In genomic region chr9:108073141-108073930, GRCm38 (mm10) we compare ENCODE assay signal across 12 mouse cellular contexts. TPM values are rescaled to one million over a fixed set of nuclear protein-coding genes. Genes with fewer than 3 reads are reported as not detected.
A peak's percentile ranks its signal among the peaks of the same experiment; 100 is the strongest.
DNase-seq lines count a peak whose midpoint lies in the region; ATAC-seq and TF ChIP-seq lines count a peak whose summit lies in the region.
"Had no signal": no experiment of that assay in that cellular context is flagged by ENCODE, and none has a peak within 500 bp of the region (broad histone marks: within the 10 kb centered on the region; RNA-seq: fewer than 3 reads in every experiment).

No protein-coding gene starts in this region.

- H3K36me3 ChIP-seq in forebrain, embryonic 14.5 days (ENCODE audit: control insufficient read depth, insufficient read depth, low read length) = peaks cover 31% of the 10 kb centered on the region
- no peaks in the 10 kb centered on the region for H3K36me3 ChIP-seq in forebrain, embryonic 16.5 days (ENCODE audit: control insufficient read depth, insufficient read depth)
- peaks cover 4% of the 10 kb centered on the region; the same call in 1 of the 2 replicates for H3K36me3 ChIP-seq in intestine, embryonic 16.5 days (ENCODE audit: control insufficient read depth, insufficient read depth, low read length)
- no peaks in the 10 kb centered on the region for H3K36me3 ChIP-seq in intestine, embryonic 15.5 days
- H3K36me3 ChIP-seq in stomach, postnatal 0 days (ENCODE audit: control insufficient read depth, insufficient read depth, low read length) = no peaks in the 10 kb centered on the region; the same call in 1 of the 2 replicates

- peak overlapping the region; percentile 27; the same call in 1 of the 2 replicates for H3K27ac ChIP-seq in forebrain, embryonic 14.5 days (ENCODE audit: low read depth, low read length)
- H3K27ac ChIP-seq in forebrain, embryonic 16.5 days (ENCODE audit: low read length) = no peak overlapping the region
- no peak overlapping the region for H3K27ac ChIP-seq in intestine, embryonic 16.5 days (ENCODE audit: low read length)
- no peak overlapping the region for H3K27ac ChIP-seq in intestine, embryonic 15.5 days
- H3K27ac ChIP-seq in stomach, postnatal 0 days (replicated peaks) = 0 out of 2 replicates have a peak overlapping the region, but pooled peaks have one; percentile 18

- H3K4me1 ChIP-seq in forebrain, embryonic 14.5 days (ENCODE audit: control insufficient read depth, insufficient read depth, low read length) = peaks cover 2% of the 10 kb centered on the region; the same call in 1 of the 2 replicates
- H3K4me1 ChIP-seq in forebrain, embryonic 16.5 days (replicated peaks; ENCODE audit: control insufficient read depth, insufficient read depth, low read length) = peaks cover 6% of the 10 kb centered on the region
- H3K4me1 ChIP-seq in intestine, embryonic 16.5 days (ENCODE audit: control insufficient read depth, insufficient read depth, low read length) = peaks cover 10% of the 10 kb centered on the region
- peaks cover 12% of the 10 kb centered on the region for H3K4me1 ChIP-seq in intestine, embryonic 15.5 days (replicated peaks)
- no peaks in the 10 kb centered on the region for H3K4me1 ChIP-seq in stomach, postnatal 0 days (replicated peaks; ENCODE audit: control insufficient read depth, insufficient read depth)

- DNase-seq in forebrain, embryonic 14.5 days (ENCODE audit: low spot score) = no peak
- DNase-seq in retina, adult 2 months (ENCODE audit: low read depth, low spot score) = peak; percentile 69
- no peak for DNase-seq in retina, postnatal 1 day
- no peak for DNase-seq in stomach, postnatal 0 days (ENCODE audit: low spot score)
- no peak for DNase-seq in adrenal gland, postnatal 10 days
- DNase-seq: B cell, adult 2 months; kidney, adult 8-10 months; layer of hippocampus, postnatal 36 days had no signal

- no peaks in the 10 kb centered on the region for H3K9me3 ChIP-seq in forebrain, embryonic 14.5 days (replicated peaks; ENCODE audit: control insufficient read depth, low read length)
- H3K9me3 ChIP-seq in forebrain, embryonic 16.5 days (ENCODE audit: control insufficient read depth, low read length) = no peaks in the 10 kb centered on the region
- no peaks in the 10 kb centered on the region for H3K9me3 ChIP-seq in intestine, embryonic 16.5 days (ENCODE audit: control insufficient read depth, low read length)
- H3K9me3 ChIP-seq in intestine, embryonic 15.5 days = no peaks in the 10 kb centered on the region
- no peaks in the 10 kb centered on the region for H3K9me3 ChIP-seq in stomach, postnatal 0 days (ENCODE audit: control insufficient read depth, low read length)
- H3K9me3 ChIP-seq: lung, embryonic 15.5 days had no signal

- no peak for TF ChIP-seq CTCF in stomach, postnatal 0 days (IDR thresholded peaks at IDR 0.05; ENCODE audit: low read depth)

- no peak overlapping the region for H3K4me2 ChIP-seq in forebrain, embryonic 14.5 days (ENCODE audit: low read length)
- H3K4me2 ChIP-seq in forebrain, embryonic 16.5 days (ENCODE audit: low read length) = no peak overlapping the region
- H3K4me2 ChIP-seq in intestine, embryonic 16.5 days (ENCODE audit: low read depth, low read length) = no peak overlapping the region
- no peak overlapping the region for H3K4me2 ChIP-seq in intestine, embryonic 15.5 days (replicated peaks)
- no peak overlapping the region for H3K4me2 ChIP-seq in stomach, postnatal 0 days (replicated peaks; ENCODE audit: low read depth)
- H3K4me2 ChIP-seq: lung, embryonic 15.5 days had no signal

- H3K9ac ChIP-seq in forebrain, embryonic 14.5 days (ENCODE audit: low read length) = no peak overlapping the region
- H3K9ac ChIP-seq in forebrain, embryonic 16.5 days (replicated peaks; ENCODE audit: low read depth, low read length) = no peak overlapping the region
- H3K9ac ChIP-seq in intestine, embryonic 16.5 days (ENCODE audit: low read depth, low read length) = 0 out of 2 replicates have a peak overlapping the region, but pooled peaks have one; percentile 39
- H3K9ac ChIP-seq in intestine, embryonic 15.5 days = no peak overlapping the region
- 0 out of 2 replicates have a peak overlapping the region, but pooled peaks have one; percentile 23 for H3K9ac ChIP-seq in stomach, postnatal 0 days (ENCODE audit: low read length)
- H3K9ac ChIP-seq: lung, embryonic 15.5 days had no signal

- no peaks in the 10 kb centered on the region for H3K27me3 ChIP-seq in forebrain, embryonic 14.5 days (replicated peaks; ENCODE audit: control insufficient read depth, insufficient read depth, low read length)
- no peaks in the 10 kb centered on the region for H3K27me3 ChIP-seq in forebrain, embryonic 16.5 days (replicated peaks; ENCODE audit: control insufficient read depth, insufficient read depth, low read length)
- no peaks in the 10 kb centered on the region for H3K27me3 ChIP-seq in intestine, embryonic 16.5 days (replicated peaks; ENCODE audit: control insufficient read depth, insufficient read depth, low read length)
- H3K27me3 ChIP-seq in intestine, embryonic 15.5 days (replicated peaks) = no peaks in the 10 kb centered on the region
- H3K27me3 ChIP-seq in stomach, postnatal 0 days (ENCODE audit: control insufficient read depth, insufficient read depth, low read length) = no peaks in the 10 kb centered on the region
- H3K27me3 ChIP-seq: lung, embryonic 15.5 days had no signal

- WGBS in forebrain, embryonic 14.5 days = 61% methylated on average over 7 of the region's 7 CpGs
- 64% methylated on average over 7 of the region's 7 CpGs for WGBS in forebrain, embryonic 16.5 days
- 59% methylated on average over 7 of the region's 7 CpGs for WGBS in intestine, embryonic 16.5 days
- whole genome bisulfite sequencing in intestine, embryonic 15.5 days = 59% methylated on average over 7 of the region's 7 CpGs
- 62% methylated on average over 7 of the region's 7 CpGs for WGBS in stomach, postnatal 0 days

- no peak overlapping the region for H3K4me3 ChIP-seq in forebrain, embryonic 14.5 days (ENCODE audit: low read depth, low read length)
- H3K4me3 ChIP-seq in forebrain, embryonic 16.5 days (replicated peaks; ENCODE audit: low read length) = no peak overlapping the region
- H3K4me3 ChIP-seq in intestine, embryonic 16.5 days (ENCODE audit: low read length) = no peak overlapping the region
- no peak overlapping the region for H3K4me3 ChIP-seq in intestine, embryonic 15.5 days (replicated peaks)
- H3K4me3 ChIP-seq in stomach, postnatal 0 days (ENCODE audit: low read depth, low read length) = no peak overlapping the region
- H3K4me3 ChIP-seq: lung, embryonic 15.5 days had no signal

- no peak for ATAC-seq in forebrain, embryonic 14.5 days
- ATAC-seq in forebrain, embryonic 16.5 days = no peak
- ATAC-seq in intestine, embryonic 16.5 days = no peak
- no peak for ATAC-seq in intestine, embryonic 15.5 days
- no peak for ATAC-seq in stomach, postnatal 0 days (ENCODE audit: low FRiP score, low TSS enrichment)

- no peak for TF ChIP-seq EP300 in stomach, postnatal 0 days (optimal IDR thresholded peaks at IDR 0.05)

RNA-seq across cellular contexts. Expression of gene Mst1, which starts 6.9 kb away (rescaled TPM):
- not detected in 2 replicates for polyA plus RNA-seq in forebrain, embryonic 14.5 days (2014; fragmentation: Nextera tagmentation; extraction: Ambion mirVana)
- polyA plus RNA-seq in forebrain, embryonic 16.5 days (2015; fragmentation: Nextera tagmentation; extraction: Ambion mirVana) = not detected in 2 replicates
- polyA plus RNA-seq in intestine, embryonic 16.5 days (2015; fragmentation: Nextera tagmentation; extraction: Ambion mirVana) = 1.8 and 2.0 TPM in 2 replicates
- 0.98 and 2.2 TPM in 2 replicates for polyA plus RNA-seq in intestine, embryonic 15.5 days (2015; fragmentation: Nextera tagmentation; extraction: Ambion mirVana)
- 4.4 and 4.8 TPM in 2 replicates for polyA plus RNA-seq in stomach, postnatal 0 days (2015; fragmentation: Nextera tagmentation; extraction: Ambion mirVana)
- total RNA-seq in adrenal gland, postnatal 10 days (2021) = 10 to 100 TPM; 12.8 to 28.1 TPM
- total RNA-seq: layer of hippocampus, postnatal 36 days had no signal

RNA-seq across cellular contexts. Expression of gene Rnf123, which starts 9.8 kb away (rescaled TPM):
- polyA plus RNA-seq in forebrain, embryonic 14.5 days (2014; fragmentation: Nextera tagmentation; extraction: Ambion mirVana) = 37.5 and 42.7 TPM in 2 replicates
- 44.5 and 53.1 TPM in 2 replicates for polyA plus RNA-seq in forebrain, embryonic 16.5 days (2015; fragmentation: Nextera tagmentation; extraction: Ambion mirVana)
- polyA plus RNA-seq in intestine, embryonic 16.5 days (2015; fragmentation: Nextera tagmentation; extraction: Ambion mirVana) = 20.3 and 22.3 TPM in 2 replicates
- 18.6 and 23.7 TPM in 2 replicates for polyA plus RNA-seq in intestine, embryonic 15.5 days (2015; fragmentation: Nextera tagmentation; extraction: Ambion mirVana)
- polyA plus RNA-seq in stomach, postnatal 0 days (2015; fragmentation: Nextera tagmentation; extraction: Ambion mirVana) = 13.8 and 15.7 TPM in 2 replicates
- 10 to 100 TPM; 54.3 to 71.9 TPM for total RNA-seq in adrenal gland, postnatal 10 days (2021)

RNA-seq across cellular contexts. Expression of gene Amigo3, which starts 20.4 kb away (rescaled TPM):
- polyA plus RNA-seq in forebrain, embryonic 14.5 days (2014; fragmentation: Nextera tagmentation; extraction: Ambion mirVana) = 2.2 and 2.3 TPM in 2 replicates
- polyA plus RNA-seq in forebrain, embryonic 16.5 days (2015; fragmentation: Nextera tagmentation; extraction: Ambion mirVana) = 2.5 and 3.4 TPM in 2 replicates
- 3.2 and 4.2 TPM in 2 replicates for polyA plus RNA-seq in intestine, embryonic 16.5 days (2015; fragmentation: Nextera tagmentation; extraction: Ambion mirVana)
- polyA plus RNA-seq in intestine, embryonic 15.5 days (2015; fragmentation: Nextera tagmentation; extraction: Ambion mirVana) = 3.1 and 3.2 TPM in 2 replicates
- 2.8 and 2.9 TPM in 2 replicates for polyA plus RNA-seq in stomach, postnatal 0 days (2015; fragmentation: Nextera tagmentation; extraction: Ambion mirVana)
- 1 to 10 TPM; 2.7 to 3.4 TPM for total RNA-seq in adrenal gland, postnatal 10 days (2021)

RNA-seq across cellular contexts. Expression of gene Apeh, which starts 21.1 kb away (rescaled TPM):
- polyA plus RNA-seq in forebrain, embryonic 14.5 days (2014; fragmentation: Nextera tagmentation; extraction: Ambion mirVana) = 39.1 and 43.0 TPM in 2 replicates
- 41.3 and 46.2 TPM in 2 replicates for polyA plus RNA-seq in forebrain, embryonic 16.5 days (2015; fragmentation: Nextera tagmentation; extraction: Ambion mirVana)
- polyA plus RNA-seq in intestine, embryonic 16.5 days (2015; fragmentation: Nextera tagmentation; extraction: Ambion mirVana) = 105 and 109 TPM in 2 replicates
- polyA plus RNA-seq in intestine, embryonic 15.5 days (2015; fragmentation: Nextera tagmentation; extraction: Ambion mirVana) = 76.5 and 96.8 TPM in 2 replicates
- polyA plus RNA-seq in stomach, postnatal 0 days (2015; fragmentation: Nextera tagmentation; extraction: Ambion mirVana) = 35.4 and 38.4 TPM in 2 replicates
- total RNA-seq in adrenal gland, postnatal 10 days (2021) = 10 to 100 TPM; 72.2 to 81.8 TPM

RNA-seq across cellular contexts. Expression of gene Gmppb, which starts 24.3 kb away (rescaled TPM):
- polyA plus RNA-seq in forebrain, embryonic 14.5 days (2014; fragmentation: Nextera tagmentation; extraction: Ambion mirVana) = 18.5 and 20.0 TPM in 2 replicates
- 19.6 and 21.2 TPM in 2 replicates for polyA plus RNA-seq in forebrain, embryonic 16.5 days (2015; fragmentation: Nextera tagmentation; extraction: Ambion mirVana)
- polyA plus RNA-seq in intestine, embryonic 16.5 days (2015; fragmentation: Nextera tagmentation; extraction: Ambion mirVana) = 105 and 115 TPM in 2 replicates
- 61.8 and 79.2 TPM in 2 replicates for polyA plus RNA-seq in intestine, embryonic 15.5 days (2015; fragmentation: Nextera tagmentation; extraction: Ambion mirVana)
- 48.5 and 49.5 TPM in 2 replicates for polyA plus RNA-seq in stomach, postnatal 0 days (2015; fragmentation: Nextera tagmentation; extraction: Ambion mirVana)
- 10 to 100 TPM; 18.5 to 21.0 TPM for total RNA-seq in adrenal gland, postnatal 10 days (2021)

Comparison
In these comparisons a context has a peak if more than half of its experiments do, and no peak if none do; other contexts are left out.
1. H3K27ac ChIP-seq: peak in forebrain, embryonic 14.5 days (single experiment) and stomach, postnatal 0 days (single experiment); none in forebrain, embryonic 16.5 days (single experiment), intestine, embryonic 16.5 days (single experiment) and intestine, embryonic 15.5 days (single experiment).
2. H3K9ac ChIP-seq: peak in intestine, embryonic 16.5 days (single experiment) and stomach, postnatal 0 days (single experiment); none in forebrain, embryonic 14.5 days (single experiment), forebrain, embryonic 16.5 days (single experiment) and intestine, embryonic 15.5 days (single experiment).